Mouse (Mus musculus): ENCODE data around the gene Ubac2. TPM values are rescaled to one million over a fixed set of nuclear protein-coding genes. Genes with fewer than 3 reads are reported as not detected.
A peak's percentile ranks its signal among the peaks of the same experiment; 100 is the strongest.
"Not testable (repeated sequence)": the region's sequence is repeated elsewhere in the genome, so short reads cannot be mapped to it uniquely, and the experiment has no call there.

The Ubac2 gene
- total RNA-seq, 2 experiments from 2014 or later: 34.0 to 36.9 TPM

GRCm38 (mm10) chr14:122052896-122053635 lies 174.6 kb downstream of the Ubac2 start:
- Histone ChIP-seq H3K27ac (no peak overlapping the region), H3K4me3 (no peak overlapping the region)
- DNase-seq (ENCODE audit: extremely low spot score in 1 of 2, low spot score in 2 of 2): no peak
- no peak for TF ChIP-seq CTCF (IDR thresholded peaks at IDR 0.05)
- intact Hi-C loops (cut with DNase I): no loop called here

- intact Hi-C loops (cut with DNase I): no loop called here
- DNase-seq (ENCODE audit: extremely low spot score in 1 of 2, low spot score in 2 of 2): no peak
- no peak overlapping the region for H3K27ac ChIP-seq
- TF ChIP-seq CTCF (IDR thresholded peaks at IDR 0.05): no peak
- H3K4me3 ChIP-seq: no peak overlapping the region
Measured at GRCm38 (mm10) chr14:122056871-122057270, 178.5 kb downstream of the Ubac2 start.

DNA sequence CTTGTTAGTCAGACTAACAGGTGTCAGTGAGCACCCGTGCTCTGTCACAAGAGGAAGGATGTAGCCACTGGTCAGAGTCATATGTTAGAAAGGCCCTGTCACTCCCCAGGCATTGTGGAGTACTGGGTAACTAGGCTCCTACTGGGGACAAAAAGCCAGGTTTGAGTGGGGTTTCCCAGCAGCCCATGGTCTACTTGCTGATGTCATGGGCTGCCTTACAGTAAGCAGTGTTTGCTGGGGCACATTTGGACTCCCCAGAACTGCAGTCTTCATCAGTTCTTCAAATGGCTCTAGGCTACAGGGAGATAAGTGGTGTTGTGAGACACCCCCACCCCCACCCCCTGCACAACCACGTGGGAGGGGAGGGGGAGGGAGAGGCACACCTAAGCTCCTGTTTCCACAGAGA lies 179.5 kb downstream of the Ubac2 start:
- Histone ChIP-seq H3K4me3 (no peak overlapping the region), H3K27ac (no peak overlapping the region)
- no peak for TF ChIP-seq CTCF (IDR thresholded peaks at IDR 0.05)
- no peak for DNase-seq (ENCODE audit: extremely low spot score in 1 of 2, low spot score in 2 of 2)
- intact Hi-C loops (cut with DNase I): no loop called here

DNA sequence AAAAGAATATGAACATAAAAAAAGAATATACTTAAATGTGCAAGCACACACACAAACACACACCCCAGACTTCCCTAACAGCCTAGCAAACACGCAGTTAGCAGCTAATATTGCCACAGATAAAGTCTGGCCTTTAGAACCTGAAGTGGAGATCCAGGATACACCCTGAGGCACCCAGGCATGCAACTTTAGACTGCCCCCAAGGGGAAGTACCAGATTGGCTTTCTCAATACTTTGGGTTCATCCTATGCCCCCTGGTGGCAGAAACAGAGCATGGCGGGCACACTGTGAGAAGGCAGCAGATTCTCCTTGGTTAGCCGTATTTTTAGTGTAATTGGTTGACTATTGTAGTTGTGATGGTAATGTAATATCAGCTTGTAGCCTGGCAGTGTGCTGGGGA lies 182.2 kb downstream of the Ubac2 start:
- Histone ChIP-seq H3K27ac (no peak overlapping the region), H3K4me3 (no peak overlapping the region)
- intact Hi-C loops (cut with DNase I): loop anchor here (1.0 to 5.0 kb wide), 3 partner anchors 52 to 195 kb away; no protein-coding TSS in a partner anchor
- peak; percentile 69 to 83 for DNase-seq (ENCODE audit: extremely low spot score in 1 of 2, low spot score in 2 of 2)
- peak; percentile 97 for TF ChIP-seq CTCF (IDR thresholded peaks at IDR 0.05)

GRCm38 (mm10) chr14:122061376-122061775 lies 183.0 kb downstream of the Ubac2 start:
- DNase-seq (ENCODE audit: extremely low spot score in 1 of 2, low spot score in 2 of 2): no peak
- H3K4me3 ChIP-seq: no peak overlapping the region
- intact Hi-C loops (cut with DNase I): loop anchor here (5.0 kb wide), 1 partner anchor 51 kb away; no protein-coding TSS in a partner anchor

GRCm38 (mm10) chr14:122062411-122063090 lies 184.1 kb downstream of the Ubac2 start:
- intact Hi-C loops (cut with DNase I): loop anchor here (5.0 kb wide), 1 partner anchor 50 kb away; no protein-coding TSS in a partner anchor
- no peak for DNase-seq (ENCODE audit: extremely low spot score in 1 of 2, low spot score in 2 of 2)
- H3K4me3 ChIP-seq: no peak overlapping the region
- no peak overlapping the region for H3K27ac ChIP-seq
- no peak for TF ChIP-seq CTCF (IDR thresholded peaks at IDR 0.05)

More at GRCm38 (mm10) chr14:122061376-122061775, 183.0 kb downstream of the Ubac2 start:
- TF ChIP-seq CTCF (IDR thresholded peaks at IDR 0.05): no peak
- no peak overlapping the region for H3K27ac ChIP-seq

DNA sequence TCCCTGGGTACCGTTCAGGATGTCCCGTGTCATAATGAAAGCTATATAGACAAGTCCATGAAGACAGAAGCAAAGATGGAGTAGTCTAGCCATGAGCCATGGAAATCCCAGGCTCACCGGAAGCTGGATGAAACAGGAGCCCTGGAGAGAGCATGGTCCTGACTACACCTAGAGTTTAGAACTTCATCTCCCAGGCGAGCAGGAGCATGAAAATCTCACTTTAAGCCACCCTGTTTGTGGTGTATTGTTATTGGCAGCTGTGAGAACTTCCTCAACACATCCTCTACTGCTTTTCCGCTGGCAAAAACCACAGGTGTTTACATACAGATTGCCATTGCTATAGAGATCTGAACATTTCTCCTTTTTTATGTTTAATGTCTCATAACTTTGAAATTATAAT lies 185.2 kb downstream of the Ubac2 start:
- no peak for DNase-seq (ENCODE audit: extremely low spot score in 1 of 2, low spot score in 2 of 2)
- Histone ChIP-seq H3K4me3 (no peak overlapping the region), H3K27ac (no peak overlapping the region)
- intact Hi-C loops (cut with DNase I): loop anchor here (5.0 kb wide), 1 partner anchor 49 kb away; no protein-coding TSS in a partner anchor
- TF ChIP-seq CTCF (IDR thresholded peaks at IDR 0.05): no peak

- DNase-seq (ENCODE audit: extremely low spot score in 1 of 2, low spot score in 2 of 2): peak; percentile 46 to 75
- Histone ChIP-seq H3K4me3 (no peak overlapping the region), H3K27ac (no peak overlapping the region)
- TF ChIP-seq CTCF (IDR thresholded peaks at IDR 0.05): peak; percentile 97
- intact Hi-C loops (cut with DNase I): loop anchor here (2.0 to 5.0 kb wide), 2 partner anchors 48 to 66 kb away; no protein-coding TSS in a partner anchor
Measured at GRCm38 (mm10) chr14:122064519-122064918, 186.1 kb downstream of the Ubac2 start.

- no peak overlapping the region for H3K4me3 ChIP-seq
- H3K27ac ChIP-seq: no peak overlapping the region
- no peak for TF ChIP-seq CTCF (IDR thresholded peaks at IDR 0.05)
- DNase-seq (ENCODE audit: extremely low spot score in 1 of 2, low spot score in 2 of 2): no peak
- intact Hi-C loops (cut with DNase I): no loop called here
Measured at GRCm38 (mm10) chr14:122066243-122066642, 187.8 kb downstream of the Ubac2 start.

- intact Hi-C loops (cut with DNase I); DNase-seq (ENCODE audit: extremely low spot score in 1 of 2, low spot score in 2 of 2); H3K4me3 ChIP-seq; H3K27ac ChIP-seq: not testable (repeated sequence)
Measured at GRCm38 (mm10) chr14:122068036-122068435, 189.6 kb downstream of the Ubac2 start.

- intact Hi-C loops (cut with DNase I): no loop called here
- no peak overlapping the region for H3K4me3 ChIP-seq
- no peak overlapping the region for H3K27ac ChIP-seq
- no peak for DNase-seq (ENCODE audit: extremely low spot score in 1 of 2, low spot score in 2 of 2)
- no peak for TF ChIP-seq CTCF (IDR thresholded peaks at IDR 0.05)
Measured at GRCm38 (mm10) chr14:122068801-122069695, 190.6 kb downstream of the Ubac2 start.
